Mouse (Mus musculus) kidney, embryonic 15.5 days (tissue): Measurements from ENCODE around the gene Mocs3. TPM values are rescaled to one million over a fixed set of nuclear protein-coding genes. Genes with fewer than 3 reads are reported as not detected.
A peak's percentile ranks its signal among the peaks of the same experiment; 100 is the strongest.

Experiments
- ATAC-seq: fragments of 200-750 bp; cut with Nextera tagmentation; replicated peaks from 2 replicates; pipeline ENCODE4 v1.8.0; 2017; ENCODE audit warnings: moderate TSS enrichment; ENCODE audit not compliant: low FRiP score
- H3K27ac ChIP-seq: fragments of 300-500 bp; sonication (generic); 2 replicates; pipeline ENCODE4 v1.5.1; 2015; ENCODE audit warnings: mild to moderate bottlenecking, inconsistent platforms
- H3K27me3 ChIP-seq: fragments of 300-500 bp; sonication (generic); 2 replicates; pipeline ENCODE4 v1.6.1; 2015; ENCODE audit warnings: inconsistent platforms
- H3K36me3 ChIP-seq: fragments of 300-500 bp; sonication (generic); 2 replicates; pipeline ENCODE4 v1.6.1; 2015; ENCODE audit warnings: inconsistent platforms
- H3K4me1 ChIP-seq: fragments of 300-500 bp; sonication (generic); 2 replicates; pipeline ENCODE4 v1.6.1; 2015; ENCODE audit warnings: inconsistent platforms
- H3K4me2 ChIP-seq: fragments of 300-500 bp; sonication (generic); 2 replicates; pipeline ENCODE4 v1.6.1; 2015; ENCODE audit warnings: moderate library complexity, mild to moderate bottlenecking, inconsistent platforms
- H3K4me3 ChIP-seq: fragments of 300-500 bp; sonication (generic); replicated peaks from 2 replicates; pipeline ENCODE4 v1.5.1; 2015; ENCODE audit warnings: mild to moderate bottlenecking, inconsistent platforms
- H3K9ac ChIP-seq: fragments of 300-500 bp; sonication (generic); 2 replicates; pipeline ENCODE4 v1.6.1; 2015; ENCODE audit warnings: mild to moderate bottlenecking, inconsistent platforms
- H3K9me3 ChIP-seq: fragments of 300-500 bp; sonication (generic); replicated peaks from 2 replicates; pipeline ENCODE4 v1.6.1; 2016; ENCODE audit warnings: inconsistent platforms
- WGBS: fragments of 180-500 bp; shearing (Covaris S2); methylation state at CpG from one replicate; pipeline ENCODE4 v1.1.7; 2015; ENCODE audit warnings: mixed read lengths; 5-methylcytosine and 5-hydroxymethylcytosine counted together
- polyA plus RNA-seq: library from polyadenylated mRNA; unstranded; fragments of >200 nt; fragmentation: Nextera tagmentation; extraction: Ambion mirVana; gene quantifications from 2 replicates; pipeline ENCODE4 v1.2.1, GENCODE M21; 2015

The Mocs3 gene
- polyA plus RNA-seq, 1 experiment from 2014 or later = 6.9 TPM

GRCm38 (mm10) chr2:168245571-168245970 is 15.1 kb downstream of the Mocs3 start:
- 40% methylated on average over 8 of the region's 8 CpGs for WGBS

GRCm38 (mm10) chr2:168248167-168248855 is 17.9 kb downstream of the Mocs3 start:
- Histone ChIP-seq H3K9ac (no peak overlapping the region), H3K4me3 (no peak overlapping the region), H3K4me2 (no peak overlapping the region), H3K9me3 (no peaks in the 10 kb centered on the region), H3K27me3 (peaks cover 13% of the 10 kb centered on the region; the same call in 1 of the 2 replicates), H3K36me3 (no peaks in the 10 kb centered on the region), H3K4me1 (0 out of 2 replicates have a peak, but pooled peaks cover 4% of the 10 kb centered on the region), H3K27ac (no peak overlapping the region)
- 69% methylated on average over 8 of the region's 8 CpGs for WGBS
- ATAC-seq = no peak

More at GRCm38 (mm10) chr2:168245571-168245970, 15.1 kb downstream of the Mocs3 start:
- no peaks in the 10 kb centered on the region for H3K36me3 ChIP-seq
- no peak overlapping the region for H3K9ac ChIP-seq
- H3K4me3 ChIP-seq = no peak overlapping the region
- H3K4me2 ChIP-seq = no peak overlapping the region
- ATAC-seq = no peak
- peaks cover 8% of the 10 kb centered on the region; the same call in 1 of the 2 replicates for H3K27me3 ChIP-seq
- no peak overlapping the region for H3K27ac ChIP-seq
- no peaks in the 10 kb centered on the region for H3K9me3 ChIP-seq
- 0 out of 2 replicates have a peak, but pooled peaks cover 3% of the 10 kb centered on the region for H3K4me1 ChIP-seq

- 38% methylated on average over 2 of the region's 2 CpGs for WGBS
- Histone ChIP-seq H3K9ac (no peak overlapping the region), H3K36me3 (no peaks in the 10 kb centered on the region), H3K4me2 (no peak overlapping the region), H3K4me1 (0 out of 2 replicates have a peak, but pooled peaks cover 4% of the 10 kb centered on the region), H3K27me3 (peaks cover 13% of the 10 kb centered on the region; the same call in 1 of the 2 replicates), H3K9me3 (no peaks in the 10 kb centered on the region), H3K4me3 (no peak overlapping the region), H3K27ac (no peak overlapping the region)
- no peak for ATAC-seq
These were observed 18.4 kb downstream of the Mocs3 start for GRCm38 (mm10) chr2:168248856-168249245.

- 14% methylated on average over 8 of the region's 8 CpGs for WGBS
- Histone ChIP-seq H3K4me2 (no peak overlapping the region), H3K36me3 (no peaks in the 10 kb centered on the region), H3K9me3 (no peaks in the 10 kb centered on the region), H3K27ac (no peak overlapping the region), H3K4me3 (no peak overlapping the region), H3K27me3 (0 out of 2 replicates have a peak, but pooled peaks cover 7% of the 10 kb centered on the region), H3K9ac (no peak overlapping the region), H3K4me1 (0 out of 2 replicates have a peak, but pooled peaks cover 4% of the 10 kb centered on the region)
- ATAC-seq = no peak
These were observed 19.8 kb downstream of the Mocs3 start for GRCm38 (mm10) chr2:168250270-168250669.

GRCm38 (mm10) chr2:168252639-168253292 is 22.3 kb downstream of the Mocs3 start:
- H3K36me3 ChIP-seq = no peaks in the 10 kb centered on the region
- H3K9ac ChIP-seq = no peak overlapping the region
- H3K4me1 ChIP-seq = 0 out of 2 replicates have a peak, but pooled peaks cover 4% of the 10 kb centered on the region
- WGBS = 14% methylated on average over 16 of the region's 16 CpGs
- 0 out of 2 replicates have a peak, but pooled peaks have one; percentile 41 for ATAC-seq
- no peak overlapping the region for H3K27ac ChIP-seq
- peak overlapping the region; percentile 34; the same call in 1 of the 2 replicates for H3K4me2 ChIP-seq
- H3K4me3 ChIP-seq = no peak overlapping the region; the same call in 1 of the 2 replicates
- no peaks in the 10 kb centered on the region for H3K9me3 ChIP-seq
- 0 out of 2 replicates have a peak, but pooled peaks cover 4% of the 10 kb centered on the region for H3K27me3 ChIP-seq

GRCm38 (mm10) chr2:168253822-168254221 is 23.4 kb downstream of the Mocs3 start:
- Histone ChIP-seq H3K4me2 (no peak overlapping the region), H3K27me3 (0 out of 2 replicates have a peak, but pooled peaks cover 4% of the 10 kb centered on the region), H3K36me3 (no peaks in the 10 kb centered on the region), H3K27ac (no peak overlapping the region), H3K9me3 (no peaks in the 10 kb centered on the region), H3K9ac (no peak overlapping the region), H3K4me1 (0 out of 2 replicates have a peak, but pooled peaks cover 4% of the 10 kb centered on the region), H3K4me3 (no peak overlapping the region)
- 38% methylated on average over 7 of the region's 7 CpGs for WGBS
- no peak for ATAC-seq

- WGBS = 74% methylated on average over 3 of the region's 3 CpGs
- H3K27ac ChIP-seq = no peak overlapping the region
These were observed 26.1 kb downstream of the Mocs3 start for GRCm38 (mm10) chr2:168256506-168256905.

GRCm38 (mm10) chr2:168257188-168257587 is 26.8 kb downstream of the Mocs3 start:
- H3K4me2 ChIP-seq = no peak overlapping the region
- H3K9me3 ChIP-seq = no peaks in the 10 kb centered on the region
- H3K27ac ChIP-seq = no peak overlapping the region
- 87% methylated on average over 4 of the region's 4 CpGs for WGBS
- H3K4me3 ChIP-seq = no peak overlapping the region
- no peak overlapping the region for H3K9ac ChIP-seq
- H3K27me3 ChIP-seq = peaks cover 4% of the 10 kb centered on the region; the same call in 1 of the 2 replicates
- no peaks in the 10 kb centered on the region for H3K4me1 ChIP-seq
- ATAC-seq = no peak
- no peaks in the 10 kb centered on the region for H3K36me3 ChIP-seq

More at GRCm38 (mm10) chr2:168256506-168256905, 26.1 kb downstream of the Mocs3 start:
- no peak overlapping the region for H3K9ac ChIP-seq
- H3K4me2 ChIP-seq = no peak overlapping the region
- no peak overlapping the region for H3K4me3 ChIP-seq
- no peak for ATAC-seq
- H3K9me3 ChIP-seq = no peaks in the 10 kb centered on the region
- no peaks in the 10 kb centered on the region for H3K36me3 ChIP-seq
- peaks cover under 1% of the 10 kb centered on the region; the same call in 1 of the 2 replicates for H3K27me3 ChIP-seq
- H3K4me1 ChIP-seq = no peaks in the 10 kb centered on the region

- H3K4me1 ChIP-seq = 0 out of 2 replicates have a peak, but pooled peaks cover 4% of the 10 kb centered on the region
- H3K9ac ChIP-seq = no peak overlapping the region
- H3K36me3 ChIP-seq = no peaks in the 10 kb centered on the region
- no peak overlapping the region for H3K4me2 ChIP-seq
- no peak overlapping the region for H3K4me3 ChIP-seq
- H3K27ac ChIP-seq = no peak overlapping the region
- peaks cover 13% of the 10 kb centered on the region for H3K27me3 ChIP-seq
- H3K9me3 ChIP-seq = no peaks in the 10 kb centered on the region
- no peak for ATAC-seq
- WGBS = 92% methylated on average over 8 of the region's 8 CpGs
These were observed 28.6 kb downstream of the Mocs3 start for GRCm38 (mm10) chr2:168259046-168259445.

GRCm38 (mm10) chr2:168260124-168260523 is 29.7 kb downstream of the Mocs3 start:
- Histone ChIP-seq H3K27me3 (peaks cover 13% of the 10 kb centered on the region), H3K36me3 (no peaks in the 10 kb centered on the region), H3K4me3 (no peak overlapping the region), H3K4me2 (no peak overlapping the region), H3K27ac (no peak overlapping the region), H3K9me3 (no peaks in the 10 kb centered on the region), H3K9ac (no peak overlapping the region), H3K4me1 (0 out of 2 replicates have a peak, but pooled peaks cover 4% of the 10 kb centered on the region)
- no peak for ATAC-seq
- WGBS = 74% methylated on average over 3 of the region's 3 CpGs

GRCm38 (mm10) chr2:168260900-168261299 is 30.5 kb downstream of the Mocs3 start:
- WGBS = 92% methylated on average over 10 of the region's 10 CpGs
- Histone ChIP-seq H3K4me3 (no peak overlapping the region), H3K9me3 (no peaks in the 10 kb centered on the region), H3K27me3 (peaks cover 13% of the 10 kb centered on the region), H3K36me3 (no peaks in the 10 kb centered on the region), H3K4me2 (no peak overlapping the region), H3K27ac (no peak overlapping the region), H3K4me1 (0 out of 2 replicates have a peak, but pooled peaks cover 4% of the 10 kb centered on the region), H3K9ac (no peak overlapping the region)
- no peak for ATAC-seq

- ATAC-seq = no peak
- Histone ChIP-seq H3K36me3 (no peaks in the 10 kb centered on the region), H3K27me3 (peaks cover 20% of the 10 kb centered on the region), H3K4me2 (peak overlapping the region; percentile 48), H3K4me3 (0 out of 2 replicates have a peak overlapping the region, but pooled peaks have one; percentile 6), H3K4me1 (0 out of 2 replicates have a peak, but pooled peaks cover 8% of the 10 kb centered on the region), H3K9ac (no peak overlapping the region), H3K27ac (no peak overlapping the region), H3K9me3 (no peaks in the 10 kb centered on the region)
- WGBS = 35% methylated on average over 7 of the region's 7 CpGs
These were observed 37.6 kb downstream of the Mocs3 start for GRCm38 (mm10) chr2:168268033-168268432.
